Mouse (Mus musculus): ENCODE data around the gene Dcun1d4. TPM values are rescaled to one million over a fixed set of nuclear protein-coding genes. Genes with fewer than 3 reads are reported as not detected.

Dcun1d4 gene
- polyA plus RNA-seq, 1 experiment, result 9.4 TPM

DNA sequence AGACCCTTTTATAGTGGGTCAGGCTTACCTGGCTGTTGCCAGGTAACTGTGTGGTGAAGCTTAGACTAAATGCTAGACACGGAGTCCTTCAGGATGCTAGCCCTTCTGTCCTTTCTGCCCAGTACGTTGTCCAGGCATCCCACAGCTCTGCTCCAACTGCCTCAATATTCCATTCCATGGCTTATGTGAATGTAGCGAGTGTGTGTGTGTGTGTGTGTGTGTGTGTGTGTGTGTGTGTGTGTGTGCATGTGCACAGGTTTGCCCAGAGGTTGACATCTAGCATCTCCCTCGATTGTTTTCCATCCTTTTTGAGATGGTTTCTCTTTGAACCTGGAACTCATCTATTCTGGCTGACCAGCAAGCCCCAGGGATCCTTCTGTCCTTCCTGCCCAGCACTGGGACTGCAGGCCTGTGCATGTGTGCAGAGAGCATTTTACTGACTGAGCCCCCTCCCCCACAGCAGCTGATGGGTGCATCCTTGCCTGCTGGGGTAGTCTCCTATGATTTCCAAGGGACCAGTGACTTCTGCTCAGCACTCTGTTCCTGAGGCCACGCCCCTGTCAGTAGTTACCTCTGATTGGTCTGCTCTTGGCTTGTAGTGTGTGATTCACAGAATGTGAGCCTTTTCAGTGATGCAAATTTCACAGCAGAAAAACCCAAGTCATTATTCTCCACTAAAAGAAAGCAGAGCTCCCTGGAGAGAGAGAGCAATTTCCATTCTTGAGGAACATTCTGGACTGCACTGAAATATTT, 118.3 kb downstream of the Dcun1d4 start:
- DNase-seq (ENCODE audit: low read depth), result no peak

- DNase-seq (ENCODE audit: low read depth), result no peak
These were observed 119.2 kb downstream of the Dcun1d4 start for GRCm38 (mm10) chr5:73599991-73600390.

DNA sequence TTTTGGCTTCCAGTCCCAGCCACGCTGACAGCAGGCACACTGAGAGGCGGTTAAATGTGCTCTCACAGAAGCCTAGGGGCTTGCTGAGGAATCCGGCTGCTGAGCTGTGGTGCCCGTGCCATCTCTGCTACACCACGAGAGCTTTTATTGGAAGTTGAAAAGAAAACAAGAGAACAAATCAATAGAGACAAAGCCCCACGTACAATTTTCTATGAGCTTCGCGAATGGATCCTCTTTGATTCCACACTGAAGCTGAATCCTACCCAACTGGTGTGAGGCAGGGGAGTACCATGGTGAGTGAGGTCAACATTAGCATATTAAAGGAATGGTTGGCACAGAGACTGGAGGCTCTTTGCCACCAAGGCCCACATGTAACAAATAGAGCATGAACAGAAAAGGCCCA, 120.6 kb downstream of the Dcun1d4 start:
- DNase-seq (ENCODE audit: low read depth), result no peak

DNA sequence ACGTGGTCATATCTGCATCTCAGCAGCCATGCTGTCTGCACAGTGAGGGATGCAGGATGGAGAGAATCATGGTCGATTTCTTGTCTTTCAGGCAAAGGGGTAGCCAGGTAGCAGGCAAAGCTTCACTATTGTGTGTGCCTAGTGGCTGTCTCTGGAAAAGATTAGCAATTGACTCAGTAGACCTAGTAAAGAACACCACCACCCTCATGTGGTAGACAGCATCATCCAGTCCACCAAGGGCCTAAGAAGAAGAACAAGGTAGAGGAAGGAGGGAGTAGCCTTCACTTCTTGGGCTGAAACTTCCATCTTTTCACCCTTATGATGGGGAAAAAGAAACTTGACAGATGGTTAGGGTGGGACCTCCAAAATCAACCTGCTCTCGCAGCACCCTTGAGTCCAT, 122.1 kb downstream of the Dcun1d4 start:
- DNase-seq (ENCODE audit: low read depth), result no peak

- no peak for DNase-seq (ENCODE audit: low read depth)
These were observed 123.7 kb downstream of the Dcun1d4 start for GRCm38 (mm10) chr5:73604542-73604941.

DNA sequence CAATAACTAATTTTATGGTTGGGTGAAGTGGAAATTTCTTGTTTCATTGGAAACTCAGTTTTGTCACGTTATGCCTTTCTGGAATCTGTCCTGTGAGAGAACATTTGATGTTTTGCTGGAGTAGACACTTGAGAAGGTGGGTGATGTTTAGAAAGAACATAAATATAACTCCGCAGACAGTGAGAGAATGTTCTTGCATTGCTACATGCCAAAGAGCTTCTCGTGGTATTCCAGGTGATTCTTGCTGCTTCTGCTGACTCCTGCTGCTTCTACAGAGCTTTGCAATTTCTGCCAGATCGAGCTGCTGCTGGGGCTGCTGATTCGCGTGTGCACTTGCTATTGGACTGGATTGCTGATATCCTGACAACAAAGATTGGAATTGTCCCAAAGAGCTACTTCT, 124.2 kb downstream of the Dcun1d4 start:
- no peak for DNase-seq (ENCODE audit: low read depth)

Other genes with a start within 250 kb of the Dcun1d4 start
- gene Fryl, start 224.4 kb upstream of the Dcun1d4 start, polyA plus RNA-seq (2012; rRNA removed), result 48.7 and 76.5 TPM in 2 replicates
- gene Ociad1, start 188.2 kb upstream of the Dcun1d4 start, polyA plus RNA-seq (2012; rRNA removed), result 71.8 and 77.9 TPM in 2 replicates
- 10.5 and 17.1 TPM in 2 replicates for gene Ociad2, start 140.0 kb upstream of the Dcun1d4 start, polyA plus RNA-seq (2012; rRNA removed)
- gene Cwh43, start 74.9 kb upstream of the Dcun1d4 start, polyA plus RNA-seq (2012; rRNA removed), result 45.1 and 73.9 TPM in 2 replicates
- gene Lrrc66, start 151.5 kb downstream of the Dcun1d4 start, polyA plus RNA-seq (2012; rRNA removed), result 0.04 TPM in 1 of 2 replicates, not detected in the other
- gene Sgcb, start 166.8 kb downstream of the Dcun1d4 start, polyA plus RNA-seq (2012; rRNA removed), result 7.9 and 12.4 TPM in 2 replicates
- gene Spata18, start 170.4 kb downstream of the Dcun1d4 start, polyA plus RNA-seq (2012; rRNA removed), result 6.5 and 9.5 TPM in 2 replicates

Measured in gonadal fat pad, adult 2 months (tissue).